Mouse (Mus musculus) heart, embryonic 13.5 days (tissue): ENCODE data around the gene Irs2. TPM values are rescaled to one million over a fixed set of nuclear protein-coding genes. Genes with fewer than 3 reads are reported as not detected.
A peak's percentile ranks its signal among the peaks of the same experiment; 100 is the strongest.

Experiments used
- ATAC-seq: fragments of 200-750 bp; cut with Nextera tagmentation; 2 replicates; pipeline ENCODE4 v1.8.0; 2017; ENCODE audit warnings: moderate TSS enrichment; ENCODE audit not compliant: insufficient number of reproducible peaks, low FRiP score, low TSS enrichment; ENCODE audit errors: extremely low read depth
- H3K27ac ChIP-seq: fragments of 300-500 bp; sonication (generic); replicated peaks from 2 replicates; pipeline ENCODE4 v1.5.1; 2015; ENCODE audit warnings: moderate library complexity, mild to moderate bottlenecking, inconsistent platforms
- H3K27me3 ChIP-seq: fragments of 300-500 bp; sonication (generic); replicated peaks from 2 replicates; pipeline ENCODE4 v1.6.1; 2015; ENCODE audit warnings: mild to moderate bottlenecking, inconsistent platforms
- H3K36me3 ChIP-seq: fragments of 300-500 bp; sonication (generic); 2 replicates; pipeline ENCODE4 v1.6.1; 2015; ENCODE audit warnings: mild to moderate bottlenecking, inconsistent platforms
- H3K4me1 ChIP-seq: fragments of 300-500 bp; sonication (generic); 2 replicates; pipeline ENCODE4 v1.6.1; 2015; ENCODE audit warnings: inconsistent platforms
- H3K4me2 ChIP-seq: fragments of 300-500 bp; sonication (generic); 2 replicates; pipeline ENCODE4 v1.6.1; 2015; ENCODE audit warnings: inconsistent platforms, mild to moderate bottlenecking, moderate library complexity
- H3K4me3 ChIP-seq: fragments of 300-500 bp; sonication (generic); 2 replicates; pipeline ENCODE4 v1.5.1; 2015; ENCODE audit warnings: moderate library complexity, mild to moderate bottlenecking, inconsistent platforms
- H3K9ac ChIP-seq: fragments of 300-500 bp; sonication (generic); 2 replicates; pipeline ENCODE4 v1.6.1; 2015; ENCODE audit warnings: inconsistent platforms, mild to moderate bottlenecking, moderate library complexity
- H3K9me3 ChIP-seq: fragments of 300-500 bp; sonication (generic); 2 replicates; pipeline ENCODE4 v1.6.1; 2016; ENCODE audit warnings: inconsistent platforms
- WGBS: fragments of 180-500 bp; shearing (Covaris S2); methylation state at CpG from one replicate; pipeline ENCODE4 v1.1.7; 2015; ENCODE audit warnings: mixed read lengths; 5-methylcytosine and 5-hydroxymethylcytosine counted together
- polyA plus RNA-seq: library from polyadenylated mRNA; unstranded; fragments of >200 nt; fragmentation: Nextera tagmentation; extraction: Ambion mirVana; gene quantifications from 2 replicates; pipeline ENCODE4 v1.2.1, GENCODE M21; 2015

Gene Irs2
- polyA plus RNA-seq, 1 experiment from 2014 or later, result 3.2 TPM

DNA sequence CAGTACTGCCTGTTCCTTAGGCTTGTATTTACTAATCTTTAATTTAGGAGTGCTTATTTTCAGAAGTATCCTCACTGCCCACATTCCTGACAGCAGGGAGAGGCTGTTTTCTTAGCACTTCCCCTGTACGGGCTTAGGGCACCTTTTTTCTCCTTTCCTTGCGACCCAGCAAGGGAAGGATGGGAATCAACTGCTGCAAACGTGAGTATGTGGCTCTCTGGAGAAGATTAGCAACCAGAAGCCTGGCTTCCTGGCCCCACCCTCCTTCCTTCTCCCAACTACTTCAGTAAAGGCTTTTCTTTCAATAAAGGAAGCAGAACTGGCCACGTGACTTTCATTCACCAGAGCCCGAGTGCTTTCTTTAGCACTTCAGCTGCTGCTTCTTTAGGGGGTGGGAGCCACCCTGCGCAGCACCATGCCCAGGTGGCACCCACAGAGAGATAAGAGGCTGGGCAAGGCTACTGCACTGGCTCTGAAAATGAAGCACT is 7.2 kb downstream of the Irs2 start:
- Histone ChIP-seq H3K4me1 (peaks cover 89% of the 10 kb centered on the region), H3K4me3 (peak overlapping the region; percentile 84), H3K9me3 (no peaks in the 10 kb centered on the region), H3K27me3 (no peaks in the 10 kb centered on the region; the same call in none of the 2 replicates), H3K36me3 (peaks cover 29% of the 10 kb centered on the region), H3K9ac (peak overlapping the region; percentile 95), H3K4me2 (peak overlapping the region; percentile 91), H3K27ac (peak overlapping the region; percentile 77)
- peak; percentile 44 for ATAC-seq
- 1% methylated on average over 6 of the region's 6 CpGs for WGBS

GRCm38 (mm10) chr8:10999538-10999937 is 8.7 kb downstream of the Irs2 start:
- peaks cover 89% of the 10 kb centered on the region for H3K4me1 ChIP-seq
- H3K36me3 ChIP-seq, result peaks cover 14% of the 10 kb centered on the region
- no peaks in the 10 kb centered on the region; the same call in 1 of the 2 replicates for H3K27me3 ChIP-seq
- peak overlapping the region; percentile 91 for H3K4me2 ChIP-seq
- 81% methylated on average over 4 of the region's 4 CpGs for WGBS
- peak overlapping the region; percentile 84 for H3K4me3 ChIP-seq
- no peak for ATAC-seq
- H3K27ac ChIP-seq, result no peak overlapping the region
- no peaks in the 10 kb centered on the region for H3K9me3 ChIP-seq
- H3K9ac ChIP-seq, result 0 out of 2 replicates have a peak overlapping the region, but pooled peaks have one; percentile 29

- Histone ChIP-seq H3K27ac (peak overlapping the region; percentile 70), H3K9me3 (no peaks in the 10 kb centered on the region), H3K36me3 (peaks cover 24% of the 10 kb centered on the region), H3K4me1 (peaks cover 86% of the 10 kb centered on the region), H3K4me2 (peak overlapping the region; percentile 37), H3K27me3 (no peaks in the 10 kb centered on the region), H3K4me3 (peak overlapping the region; percentile 12; the same call in 1 of the 2 replicates), H3K9ac (peak overlapping the region; percentile 61; the same call in 1 of the 2 replicates)
- no peak for ATAC-seq
- WGBS, result 56% methylated on average over 2 of the region's 2 CpGs
Observed at GRCm38 (mm10) chr8:10996247-10996646, 12.0 kb downstream of the Irs2 start.

DNA sequence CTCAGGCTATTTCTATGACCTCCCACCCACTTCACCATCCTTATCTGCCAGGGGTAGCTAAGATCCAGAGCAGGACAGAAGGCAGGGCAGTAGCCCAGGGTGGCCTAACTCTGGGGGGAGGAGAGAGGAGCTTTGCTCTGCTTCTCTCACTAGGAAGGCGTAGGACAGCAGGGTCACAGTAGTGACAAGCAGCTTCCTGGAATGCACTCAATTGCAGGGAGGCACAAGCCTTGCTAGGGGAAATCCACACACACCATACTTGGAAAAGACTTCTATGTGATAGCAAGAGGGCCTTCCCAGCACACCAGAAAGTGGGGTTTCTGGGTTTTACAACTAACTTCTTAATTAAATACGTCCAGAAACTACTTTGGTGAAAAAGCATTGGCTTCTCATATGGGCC is 12.5 kb downstream of the Irs2 start:
- ATAC-seq, result no peak
- Histone ChIP-seq H3K4me1 (peaks cover 86% of the 10 kb centered on the region), H3K36me3 (peaks cover 24% of the 10 kb centered on the region), H3K9ac (peak overlapping the region; percentile 61), H3K4me2 (peak overlapping the region; percentile 37), H3K4me3 (no peak overlapping the region), H3K27me3 (no peaks in the 10 kb centered on the region), H3K27ac (peak overlapping the region; percentile 70), H3K9me3 (no peaks in the 10 kb centered on the region)
- 24% methylated on average over 2 of the region's 2 CpGs for whole genome bisulfite sequencing

- no peaks in the 10 kb centered on the region for H3K9me3 ChIP-seq
- H3K36me3 ChIP-seq, result peaks cover 24% of the 10 kb centered on the region
- 85% methylated on average over 6 of the region's 6 CpGs for WGBS
- H3K9ac ChIP-seq, result peak overlapping the region; percentile 52
- H3K4me3 ChIP-seq, result no peak overlapping the region
- peak overlapping the region; percentile 37 for H3K4me2 ChIP-seq
- no peak for ATAC-seq
- H3K4me1 ChIP-seq, result peaks cover 84% of the 10 kb centered on the region
- H3K27ac ChIP-seq, result no peak overlapping the region
- H3K27me3 ChIP-seq, result no peaks in the 10 kb centered on the region
Observed at GRCm38 (mm10) chr8:10994390-10994954, 13.8 kb downstream of the Irs2 start.

DNA sequence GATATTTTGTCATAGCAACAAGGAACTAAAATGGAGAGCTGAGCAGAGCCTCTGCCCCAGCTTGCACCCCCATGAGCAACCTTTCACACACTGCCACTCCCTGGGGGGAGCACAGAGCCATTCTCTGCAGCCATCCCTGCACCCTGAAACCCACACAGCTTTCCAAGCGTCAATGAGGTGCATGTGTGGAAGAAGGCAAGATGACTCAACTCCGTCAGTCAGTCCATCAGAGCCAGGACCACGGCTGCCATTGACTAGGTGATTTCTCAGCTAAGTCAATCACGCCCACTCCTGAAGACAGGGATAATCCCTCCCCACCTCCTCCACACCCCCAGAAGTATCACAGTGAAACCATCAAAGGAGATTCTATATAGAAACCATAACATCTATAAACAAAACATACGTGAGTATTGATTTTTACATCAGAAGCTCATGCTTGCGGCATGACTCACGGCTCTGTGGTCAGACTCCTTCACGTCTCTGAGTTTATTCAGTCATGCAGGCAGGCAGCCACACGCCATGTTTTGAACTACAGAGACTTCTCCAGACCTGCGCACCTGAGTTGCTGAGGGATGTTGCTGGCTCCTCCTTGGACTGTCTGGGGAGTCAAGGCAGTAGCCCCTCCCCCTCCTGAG is 14.6 kb downstream of the Irs2 start:
- Histone ChIP-seq H3K4me1 (peaks cover 89% of the 10 kb centered on the region), H3K4me2 (no peak overlapping the region; the same call in 1 of the 2 replicates), H3K36me3 (peaks cover 23% of the 10 kb centered on the region), H3K27me3 (no peaks in the 10 kb centered on the region), H3K27ac (no peak overlapping the region), H3K9me3 (no peaks in the 10 kb centered on the region), H3K4me3 (no peak overlapping the region), H3K9ac (no peak overlapping the region)
- 82% methylated on average over 10 of the region's 10 CpGs for WGBS
- ATAC-seq, result no peak

DNA sequence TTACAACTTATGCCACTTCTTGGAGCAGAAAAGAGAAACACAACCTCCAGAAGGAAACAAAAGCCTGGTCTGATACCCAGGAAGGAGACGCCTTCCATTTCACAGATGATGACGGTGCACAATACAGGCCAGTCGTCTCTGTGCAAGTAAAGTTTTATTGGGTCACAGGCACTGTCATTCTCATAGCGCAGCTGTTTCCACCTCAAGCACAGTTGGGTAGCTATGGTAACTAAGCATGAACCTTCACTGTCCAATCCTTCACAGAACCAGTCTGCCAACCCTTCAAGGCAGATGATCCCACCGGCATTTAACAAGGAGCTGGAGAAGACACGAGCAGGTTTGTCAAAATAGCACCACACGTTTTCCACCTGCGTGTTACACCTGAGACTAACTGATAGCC is 16.2 kb downstream of the Irs2 start:
- Histone ChIP-seq H3K27me3 (no peaks in the 10 kb centered on the region), H3K27ac (no peak overlapping the region), H3K36me3 (peaks cover 16% of the 10 kb centered on the region), H3K4me2 (no peak overlapping the region), H3K9ac (no peak overlapping the region), H3K4me1 (peaks cover 93% of the 10 kb centered on the region), H3K4me3 (no peak overlapping the region), H3K9me3 (no peaks in the 10 kb centered on the region)
- WGBS, result 78% methylated on average over 8 of the region's 8 CpGs
- no peak for ATAC-seq

GRCm38 (mm10) chr8:10991323-10991722 is 16.9 kb downstream of the Irs2 start:
- Histone ChIP-seq H3K4me2 (peak overlapping the region; percentile 27), H3K27ac (peak overlapping the region; percentile 21; the same call in 1 of the 2 replicates), H3K36me3 (peaks cover 23% of the 10 kb centered on the region), H3K4me1 (peaks cover 87% of the 10 kb centered on the region), H3K9me3 (no peaks in the 10 kb centered on the region), H3K9ac (peak overlapping the region; percentile 17; the same call in 1 of the 2 replicates), H3K27me3 (no peaks in the 10 kb centered on the region), H3K4me3 (0 out of 2 replicates have a peak overlapping the region, but pooled peaks have one; percentile 12)
- 79% methylated on average over 2 of the region's 2 CpGs for WGBS
- no peak for ATAC-seq

GRCm38 (mm10) chr8:10990421-10991110 is 17.7 kb downstream of the Irs2 start:
- peak overlapping the region; percentile 17 for H3K9ac ChIP-seq
- 0 out of 2 replicates have a peak overlapping the region, but pooled peaks have one; percentile 12 for H3K4me3 ChIP-seq
- H3K36me3 ChIP-seq, result peaks cover 31% of the 10 kb centered on the region
- H3K9me3 ChIP-seq, result no peaks in the 10 kb centered on the region
- no peak for ATAC-seq
- peak overlapping the region; percentile 27 for H3K4me2 ChIP-seq
- H3K4me1 ChIP-seq, result peaks cover 80% of the 10 kb centered on the region
- H3K27me3 ChIP-seq, result no peaks in the 10 kb centered on the region
- 39% methylated on average over 10 of the region's 10 CpGs for WGBS
- peak overlapping the region; percentile 21; the same call in 1 of the 2 replicates for H3K27ac ChIP-seq

DNA sequence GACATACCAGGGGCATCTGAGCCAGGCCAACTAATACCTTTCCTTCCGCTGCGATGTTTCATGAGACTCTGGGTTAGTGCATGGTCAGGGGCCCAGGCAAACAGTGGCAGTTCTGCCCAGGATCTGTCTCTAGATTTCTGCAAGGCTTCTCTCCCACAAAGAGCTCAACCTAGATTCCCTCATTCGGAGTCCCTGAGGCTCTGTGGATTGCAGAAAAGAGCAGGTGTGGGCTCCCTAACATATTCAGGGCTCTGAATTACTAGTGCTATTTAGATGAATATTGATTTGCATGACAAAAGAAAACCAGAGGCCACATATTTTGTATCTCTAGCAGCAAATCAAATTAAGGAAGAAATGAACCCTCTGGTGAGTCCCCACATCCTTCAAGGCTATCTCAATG is 18.3 kb downstream of the Irs2 start:
- no peak overlapping the region for H3K27ac ChIP-seq
- peaks cover 73% of the 10 kb centered on the region for H3K4me1 ChIP-seq
- ATAC-seq, result no peak
- no peak overlapping the region for H3K4me3 ChIP-seq
- 0 out of 2 replicates have a peak overlapping the region, but pooled peaks have one; percentile 5 for H3K4me2 ChIP-seq
- no peaks in the 10 kb centered on the region for H3K9me3 ChIP-seq
- H3K36me3 ChIP-seq, result peaks cover 35% of the 10 kb centered on the region
- H3K9ac ChIP-seq, result peak overlapping the region; percentile 1; the same call in 1 of the 2 replicates
- H3K27me3 ChIP-seq, result no peaks in the 10 kb centered on the region
- WGBS, result 82% methylated on average over 3 of the region's 3 CpGs

DNA sequence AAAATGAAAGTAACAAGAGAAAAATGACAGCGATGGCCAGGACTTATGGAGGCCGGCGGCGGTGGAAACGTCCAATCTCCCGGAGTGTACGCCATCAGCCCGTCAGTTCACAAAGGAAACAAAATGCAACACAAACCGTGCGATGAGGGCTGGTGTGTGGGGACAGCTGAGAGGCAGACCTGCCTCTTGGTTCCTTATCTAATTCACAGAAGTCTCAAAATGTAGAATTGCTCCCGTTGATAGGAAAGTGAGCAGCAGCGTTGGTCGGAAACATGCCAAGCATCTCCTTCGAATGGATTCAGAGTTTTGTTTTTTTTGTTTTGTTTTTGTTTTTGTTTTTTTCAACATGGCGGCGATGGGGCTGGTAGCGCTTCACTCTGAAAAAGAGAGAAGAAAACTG is 21.6 kb downstream of the Irs2 start:
- Histone ChIP-seq H3K4me3 (no peak overlapping the region), H3K27me3 (no peaks in the 10 kb centered on the region), H3K27ac (no peak overlapping the region), H3K9ac (no peak overlapping the region), H3K9me3 (no peaks in the 10 kb centered on the region), H3K36me3 (peaks cover 38% of the 10 kb centered on the region), H3K4me1 (peaks cover 45% of the 10 kb centered on the region), H3K4me2 (no peak overlapping the region)
- WGBS, result 91% methylated on average over 17 of the region's 17 CpGs
- ATAC-seq, result no peak
